Mouse (Mus musculus) lung, postnatal 25 days (tissue): ENCODE measurements around the gene Ppp1r15b.

ENCODE experiments used
- DNase-seq: peaks from one replicate; pipeline ENCODE4 v3.0.0; 2022; ENCODE audit warnings: low spot score

The Ppp1r15b gene

GRCm38 (mm10) chr1:133121246-133121645 lies 9.7 kb upstream of the Ppp1r15b start:
- DNase-seq, result no peak

DNA sequence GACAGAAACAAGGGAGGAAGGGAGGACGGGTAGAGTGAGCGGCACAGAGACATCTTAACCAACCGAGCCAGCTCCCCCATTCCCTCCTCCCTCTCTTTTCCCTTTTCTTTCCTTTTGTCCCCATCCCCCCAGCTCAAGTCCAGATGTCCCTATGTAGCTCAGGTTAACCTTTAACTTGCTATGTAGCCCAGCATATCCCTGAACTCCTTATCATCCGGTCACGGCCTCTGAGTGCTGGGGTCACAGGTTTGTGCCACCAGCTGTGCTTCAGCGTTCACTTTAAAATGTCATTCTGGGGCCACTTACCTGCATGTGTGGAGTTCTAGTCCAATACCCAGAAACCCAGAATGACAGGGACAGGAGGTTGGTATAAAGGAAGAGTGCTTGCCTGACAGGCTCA lies 6.8 kb upstream of the Ppp1r15b start:
- DNase-seq, result no peak

- no peak for DNase-seq
These were observed 5.1 kb upstream of the Ppp1r15b start for GRCm38 (mm10) chr1:133125640-133126364.

GRCm38 (mm10) chr1:133126365-133126740 lies 4.6 kb upstream of the Ppp1r15b start:
- DNase-seq, result no peak

DNA sequence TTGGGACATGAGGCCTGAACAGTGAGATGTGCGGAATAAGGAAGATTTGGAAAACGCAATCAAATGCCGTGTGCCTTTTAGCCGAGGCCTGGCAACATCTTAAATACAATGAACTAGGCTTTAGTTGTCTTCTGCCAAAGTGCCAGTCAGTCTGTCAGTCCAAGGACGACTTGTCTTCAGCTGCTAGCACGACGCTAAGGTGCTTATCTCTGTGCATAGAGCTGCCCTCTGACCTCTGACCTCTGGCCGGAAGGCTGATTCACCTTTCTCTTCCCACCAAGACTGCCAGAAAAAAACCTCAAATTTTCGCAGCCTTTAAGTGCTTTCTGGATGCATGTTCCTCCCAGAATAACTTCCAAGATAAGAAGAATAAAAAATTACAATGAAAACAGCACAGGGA lies 3.6 kb upstream of the Ppp1r15b start:
- no peak for DNase-seq

GRCm38 (mm10) chr1:133129471-133130221 lies 1.3 kb upstream of the Ppp1r15b start:
- peak; percentile 42 for DNase-seq

DNA sequence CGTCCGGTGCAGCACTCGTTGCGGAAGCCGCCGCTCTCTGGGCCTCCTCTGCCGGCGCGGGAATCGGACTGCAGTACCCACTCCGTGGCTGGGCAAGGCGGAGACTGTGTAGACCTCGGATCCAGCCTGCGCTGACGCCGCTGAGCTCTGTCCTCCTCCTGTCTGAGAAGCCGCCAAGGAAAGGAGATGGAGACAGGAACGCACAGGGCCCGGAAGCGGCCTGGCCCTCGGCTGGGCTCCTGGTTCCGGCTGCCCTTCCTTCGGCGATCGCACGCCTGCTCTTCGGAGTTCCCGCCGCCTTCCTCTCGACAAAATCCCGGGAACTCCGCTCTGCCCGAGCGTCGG lies 590 bp downstream of the Ppp1r15b start:
- no peak for DNase-seq

DNA sequence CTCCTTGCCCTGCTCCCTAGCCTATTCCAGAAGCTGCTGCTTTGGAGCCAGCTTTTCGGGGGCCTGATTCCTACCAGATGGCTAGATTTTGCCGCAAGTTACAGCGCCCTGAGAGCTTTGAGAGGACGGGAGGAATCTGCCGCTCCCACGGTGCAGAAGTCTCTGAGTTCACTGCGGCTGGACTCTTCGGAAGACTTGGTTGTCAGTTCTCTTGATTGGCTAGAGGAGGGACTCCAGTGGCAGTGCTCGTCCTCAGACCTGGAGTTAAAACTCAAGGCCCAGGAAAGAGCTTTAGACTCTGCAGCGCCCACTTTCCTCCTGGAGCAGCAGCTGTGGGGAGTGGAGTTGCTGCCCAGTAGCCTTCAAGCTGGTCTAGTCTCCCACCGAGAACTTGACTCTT lies 993 bp downstream of the Ppp1r15b start:
- DNase-seq, result no peak

DNA sequence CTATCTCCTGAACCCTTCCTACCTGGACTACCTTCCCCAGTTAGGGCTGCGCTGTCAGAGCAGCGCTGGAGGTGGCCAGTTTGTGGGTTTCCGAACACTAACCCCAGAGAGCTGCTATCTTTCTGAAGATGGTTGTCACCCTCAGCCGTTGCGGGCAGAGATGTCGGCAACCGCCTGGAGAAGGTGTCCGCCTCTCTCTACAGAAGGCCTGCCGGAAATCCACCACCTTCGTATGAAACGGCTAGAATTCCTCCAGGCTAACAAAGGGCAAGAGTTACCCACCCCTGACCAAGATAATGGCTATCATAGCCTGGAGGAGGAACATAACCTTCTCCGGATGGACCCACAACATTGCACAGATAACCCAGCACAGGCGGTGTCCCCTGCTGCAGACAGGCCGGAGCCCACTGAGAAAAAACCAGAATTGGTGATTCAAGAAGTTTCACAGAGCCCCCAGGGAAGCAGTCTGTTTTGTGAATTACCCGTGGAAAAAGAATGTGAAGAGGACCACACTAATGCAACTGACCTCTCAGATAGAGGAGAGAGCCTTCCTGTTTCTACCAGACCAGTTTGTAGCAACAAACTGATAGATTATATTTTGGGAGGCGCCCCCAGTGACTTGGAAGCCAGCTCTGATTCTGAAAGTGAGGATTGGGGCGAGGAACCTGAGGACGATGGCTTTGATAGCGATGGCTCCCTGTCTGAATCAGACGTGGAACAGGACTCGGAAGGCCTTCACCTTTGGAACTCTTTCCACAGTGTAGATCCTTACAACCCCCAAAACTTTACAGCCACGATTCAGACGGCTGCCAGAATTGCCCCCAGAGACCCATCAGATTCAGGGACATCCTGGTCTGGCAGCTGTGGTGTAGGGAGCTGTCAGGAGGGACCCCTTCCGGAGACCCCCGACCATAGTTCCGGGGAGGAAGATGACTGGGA lies 1.7 kb downstream of the Ppp1r15b start:
- no peak for DNase-seq

DNA sequence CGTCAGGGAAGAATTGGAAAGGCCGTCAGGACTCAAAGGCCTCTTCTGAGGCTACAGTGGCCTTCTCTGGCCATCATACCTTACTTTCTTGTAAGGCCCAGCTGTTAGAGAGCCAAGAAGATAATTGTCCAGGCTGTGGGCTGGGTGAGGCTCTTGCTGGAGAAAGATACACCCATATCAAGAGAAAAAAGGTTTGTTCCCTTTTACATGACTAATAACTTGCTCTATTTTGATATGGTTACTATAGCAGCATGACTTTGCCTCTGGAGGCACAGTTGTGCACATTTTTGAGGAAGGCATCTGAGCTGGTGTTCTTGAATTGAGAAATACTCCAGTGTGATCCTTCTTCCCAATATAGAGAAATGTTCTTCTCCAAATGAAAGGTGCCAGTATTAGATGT lies 2.5 kb downstream of the Ppp1r15b start:
- peak; percentile 48 for DNase-seq

- no peak for DNase-seq
These were observed 3.1 kb downstream of the Ppp1r15b start for GRCm38 (mm10) chr1:133134071-133134470.

- no peak for DNase-seq
These were observed 3.9 kb downstream of the Ppp1r15b start for GRCm38 (mm10) chr1:133134881-133135280.

GRCm38 (mm10) chr1:133135808-133136207 lies 4.9 kb downstream of the Ppp1r15b start:
- no peak for DNase-seq

DNA sequence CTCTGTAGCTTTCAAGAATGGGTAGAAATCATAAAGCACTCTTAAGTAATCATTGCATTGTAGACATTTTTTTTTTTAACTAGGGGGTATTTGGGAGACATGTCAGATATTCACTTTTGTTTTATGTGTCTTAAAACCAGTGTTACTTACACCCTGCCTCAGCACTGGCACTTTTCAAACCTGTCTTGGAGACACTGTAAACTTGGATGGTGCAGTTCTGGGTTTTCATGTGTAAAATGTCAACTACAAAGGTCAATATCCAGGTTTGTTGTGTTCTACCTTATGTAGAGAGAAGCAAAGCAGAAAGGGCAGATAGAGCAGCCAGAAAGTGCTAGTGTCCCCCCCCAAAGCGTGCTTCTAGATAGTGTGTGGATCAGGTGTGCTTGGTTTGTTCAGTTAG lies 7.5 kb downstream of the Ppp1r15b start:
- no peak for DNase-seq

DNA sequence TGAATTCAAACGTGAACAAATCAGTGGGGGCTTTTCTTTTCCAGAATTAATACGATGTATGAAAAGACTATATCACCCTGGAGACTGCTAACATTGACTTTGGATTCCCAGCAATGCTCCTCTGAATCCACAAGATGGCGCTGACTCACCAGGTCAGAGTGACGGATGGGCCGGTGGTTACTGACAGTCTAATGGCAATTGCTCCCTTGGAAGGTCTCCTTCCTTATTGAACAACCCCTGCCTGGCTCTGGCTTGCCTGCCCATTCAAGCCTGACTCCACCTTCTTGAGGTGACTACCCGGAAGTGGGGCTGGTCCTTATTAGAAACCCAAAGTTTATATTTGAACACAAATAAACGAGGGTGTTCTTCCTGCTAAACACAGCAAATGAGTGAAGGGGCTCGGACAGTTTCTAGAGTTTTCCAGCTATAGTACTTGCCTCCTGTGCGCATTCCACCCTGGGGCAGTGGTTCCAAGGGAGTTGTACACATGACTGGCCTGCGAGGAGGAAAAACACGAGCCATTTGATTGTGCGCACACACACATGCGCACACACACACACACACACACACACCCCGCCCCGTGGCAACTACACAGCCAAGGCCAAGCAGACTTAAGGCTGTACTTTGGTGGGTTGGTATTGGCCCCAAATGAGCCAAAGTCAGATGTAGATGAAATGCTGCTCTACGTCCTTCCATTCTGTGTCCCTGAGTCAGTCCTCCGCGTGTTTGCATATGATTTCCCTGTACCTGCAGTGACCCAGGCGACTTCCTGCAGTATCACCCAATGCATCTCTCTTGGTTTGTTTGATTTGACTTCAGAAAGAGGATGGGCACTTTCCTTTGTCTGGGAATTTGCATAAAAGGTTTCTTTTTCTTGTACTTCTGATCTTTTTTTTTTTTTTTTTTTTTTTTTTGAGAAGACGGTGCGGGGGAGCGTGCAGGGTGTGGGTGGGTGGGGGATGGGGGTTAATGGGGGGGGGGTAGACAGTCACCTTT lies 15.4 kb downstream of the Ppp1r15b start:
- DNase-seq, result peak; percentile 69

DNA sequence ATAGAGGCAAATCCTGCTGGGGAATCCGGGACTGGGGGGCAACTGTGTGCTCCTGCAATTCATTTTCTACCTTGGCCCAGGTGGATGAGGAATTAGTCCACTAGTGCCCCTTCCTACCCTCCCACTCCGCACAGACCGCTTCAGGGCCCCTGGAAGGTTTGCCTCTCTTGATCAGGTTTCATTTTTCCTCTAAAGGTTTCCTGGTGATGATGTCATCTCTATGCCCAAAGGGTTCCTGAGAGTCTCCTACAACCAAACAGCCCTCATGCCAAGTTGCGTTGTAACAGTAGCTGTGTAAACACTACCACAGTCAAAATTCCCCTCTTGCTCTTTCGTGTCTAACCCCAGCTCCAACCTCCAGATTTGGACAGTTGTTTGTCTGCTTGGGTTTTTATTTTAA lies 16.4 kb downstream of the Ppp1r15b start:
- DNase-seq, result peak; percentile 50

GRCm38 (mm10) chr1:133148122-133148521 lies 17.2 kb downstream of the Ppp1r15b start:
- no peak for DNase-seq

- no peak for DNase-seq
These were observed 19.6 kb downstream of the Ppp1r15b start for GRCm38 (mm10) chr1:133150556-133150955.

DNA sequence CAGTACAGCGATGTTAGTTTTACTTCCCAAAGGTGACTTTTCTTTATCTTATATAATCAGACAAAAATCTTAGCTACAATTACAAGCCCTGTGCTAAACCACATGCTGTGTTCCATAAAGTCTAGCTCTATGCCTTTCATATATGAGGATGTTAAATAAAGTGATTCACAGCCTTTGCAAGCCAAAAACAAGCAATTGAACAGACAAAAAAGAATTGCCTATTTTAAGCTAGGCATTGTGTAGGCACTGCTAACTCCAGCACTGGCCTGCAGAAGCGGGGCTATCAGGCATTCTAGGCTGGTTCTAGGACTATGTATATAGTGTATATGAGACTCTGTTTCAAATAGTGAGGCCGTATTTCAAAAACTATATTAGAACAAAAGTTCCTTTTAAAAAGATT lies 21.3 kb downstream of the Ppp1r15b start:
- DNase-seq, result no peak

GRCm38 (mm10) chr1:133155270-133155669 lies 24.3 kb downstream of the Ppp1r15b start:
- DNase-seq, result no peak

DNA sequence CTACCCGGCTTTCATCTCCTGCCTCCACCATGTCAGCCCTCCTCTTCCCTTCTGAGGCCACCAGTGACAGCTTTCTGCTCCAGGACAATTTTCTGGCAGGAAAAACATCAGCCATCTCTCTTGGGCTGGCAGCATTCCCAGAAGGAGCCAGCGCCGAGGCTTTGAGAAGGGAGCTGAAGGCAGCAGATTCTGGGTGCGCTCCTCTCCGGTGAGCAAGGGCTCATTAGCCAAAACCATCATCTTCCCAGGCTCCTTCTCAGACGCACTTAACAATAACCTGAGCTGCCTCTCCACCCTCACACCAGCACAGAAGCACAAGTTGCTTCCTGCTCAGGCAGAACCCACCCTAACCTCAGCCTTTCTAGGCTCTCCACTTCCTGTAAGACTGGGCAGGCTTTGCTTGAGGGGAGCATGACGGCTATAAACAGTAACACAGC lies 28.2 kb downstream of the Ppp1r15b start:
- peak; percentile 40 for DNase-seq
